Mouse (Mus musculus): Measurements from ENCODE around the gene Adamts17.

DNA sequence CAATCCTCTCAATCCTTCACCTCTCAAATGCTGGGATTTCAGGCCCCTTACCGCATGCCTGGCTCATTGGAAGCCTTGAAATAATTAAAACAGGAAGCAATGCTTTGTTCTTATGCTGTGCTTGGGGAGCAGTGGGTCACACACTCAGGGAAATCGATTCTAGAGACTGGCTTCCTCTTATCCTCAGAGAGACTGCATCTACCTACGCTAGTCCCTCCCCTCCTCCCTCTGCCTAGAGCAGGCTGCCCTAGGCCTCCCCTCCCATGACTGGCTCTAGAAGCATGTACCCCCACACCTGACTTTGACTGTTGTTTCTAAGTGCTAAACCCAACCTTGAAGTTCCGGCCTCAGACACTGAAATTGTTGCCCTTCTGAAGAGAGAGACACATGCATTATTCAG is 189.4 kb downstream of the Adamts17 start:
- TF ChIP-seq GATA1 (IDR thresholded peaks at IDR 0.05; ENCODE audit: borderline replicate concordance, low read length) (no peak), FLI1 (IDR thresholded peaks at IDR 0.05; ENCODE audit: low read length) (no peak)

Measured in megakaryocyte, embryonic 14.5 days (primary cell).